Mouse (Mus musculus): Measurements from ENCODE around the gene Coro7.

- TF ChIP-seq CTCF (IDR thresholded peaks at IDR 0.05; ENCODE audit: control insufficient read depth, insufficient read depth, insufficient read length) (no peak), USF1 (IDR thresholded peaks at IDR 0.05; ENCODE audit: low read depth) (no peak), MAX (IDR thresholded peaks at IDR 0.05) (no peak), CEBPB (IDR thresholded peaks at IDR 0.05; ENCODE audit: low read depth) (no peak)
These were observed 26.7 kb downstream of the Coro7 start for GRCm38 (mm10) chr16:4652707-4653416.
